Mouse (Mus musculus): Measurements from ENCODE around the gene Etv3. TPM values are rescaled to one million over a fixed set of nuclear protein-coding genes. Genes with fewer than 3 reads are reported as not detected.

The Etv3 gene
- polyA plus RNA-seq, 1 experiment from 2014 or later: 8.4 TPM

GRCm38 (mm10) chr3:87528021-87528420, 2.8 kb downstream of the Etv3 start:
- no peaks in the 10 kb centered on the region for H3K36me3 ChIP-seq (ENCODE audit: control insufficient read depth, insufficient read depth, low read length)
- DNase-seq (ENCODE audit: low spot score): no peak
- H3K4me3 ChIP-seq (ENCODE audit: low read depth, low read length): no peak overlapping the region
- no peak overlapping the region for H3K4me2 ChIP-seq (replicated peaks; ENCODE audit: low read depth, low read length)
- 97% methylated on average over 8 of the region's 8 CpGs for WGBS
- no peak for ATAC-seq (ENCODE audit: low FRiP score)
- H3K9ac ChIP-seq (ENCODE audit: low read depth, low read length): no peak overlapping the region
- no peak overlapping the region for H3K27ac ChIP-seq (ENCODE audit: low read depth, low read length)
- H3K27me3 ChIP-seq (ENCODE audit: control insufficient read depth, insufficient read depth, low read length): no peaks in the 10 kb centered on the region
- H3K4me1 ChIP-seq (replicated peaks; ENCODE audit: control insufficient read depth, insufficient read depth, low read length): no peaks in the 10 kb centered on the region
- H3K9me3 ChIP-seq (ENCODE audit: control insufficient read depth, low read length): no peaks in the 10 kb centered on the region

- H3K9me3 ChIP-seq (ENCODE audit: control insufficient read depth, low read length): no peaks in the 10 kb centered on the region
- no peak overlapping the region for H3K27ac ChIP-seq (ENCODE audit: low read depth, low read length)
- H3K27me3 ChIP-seq (ENCODE audit: control insufficient read depth, insufficient read depth, low read length): no peaks in the 10 kb centered on the region
- H3K36me3 ChIP-seq (ENCODE audit: control insufficient read depth, insufficient read depth, low read length): no peaks in the 10 kb centered on the region
- no peaks in the 10 kb centered on the region for H3K4me1 ChIP-seq (replicated peaks; ENCODE audit: control insufficient read depth, insufficient read depth, low read length)
- no peak for ATAC-seq (ENCODE audit: low FRiP score)
- DNase-seq (ENCODE audit: low spot score): no peak
- 95% methylated on average over 8 of the region's 8 CpGs for WGBS
- H3K9ac ChIP-seq (ENCODE audit: low read depth, low read length): no peak overlapping the region
- H3K4me2 ChIP-seq (replicated peaks; ENCODE audit: low read depth, low read length): no peak overlapping the region
- no peak overlapping the region for H3K4me3 ChIP-seq (ENCODE audit: low read depth, low read length)
Measured at GRCm38 (mm10) chr3:87528841-87529240, 3.6 kb downstream of the Etv3 start.

- WGBS: 96% methylated on average over 11 of the region's 11 CpGs
- H3K36me3 ChIP-seq (ENCODE audit: control insufficient read depth, insufficient read depth, low read length): no peaks in the 10 kb centered on the region
Measured at GRCm38 (mm10) chr3:87529568-87529967, 4.4 kb downstream of the Etv3 start.

GRCm38 (mm10) chr3:87530234-87530633, 5.0 kb downstream of the Etv3 start:
- no peaks in the 10 kb centered on the region for H3K4me1 ChIP-seq (replicated peaks; ENCODE audit: control insufficient read depth, insufficient read depth, low read length)
- no peak overlapping the region for H3K27ac ChIP-seq (ENCODE audit: low read depth, low read length)
- H3K9ac ChIP-seq (ENCODE audit: low read depth, low read length): no peak overlapping the region
- H3K36me3 ChIP-seq (ENCODE audit: control insufficient read depth, insufficient read depth, low read length): no peaks in the 10 kb centered on the region; the same call in 1 of the 2 replicates
- no peak for ATAC-seq (ENCODE audit: low FRiP score)
- H3K27me3 ChIP-seq (ENCODE audit: control insufficient read depth, insufficient read depth, low read length): no peaks in the 10 kb centered on the region
- no peak for DNase-seq (ENCODE audit: low spot score)
- no peaks in the 10 kb centered on the region for H3K9me3 ChIP-seq (ENCODE audit: control insufficient read depth, low read length)
- no peak overlapping the region for H3K4me2 ChIP-seq (replicated peaks; ENCODE audit: low read depth, low read length)
- H3K4me3 ChIP-seq (ENCODE audit: low read depth, low read length): no peak overlapping the region
- 85% methylated on average over 3 of the region's 3 CpGs for WGBS

More at GRCm38 (mm10) chr3:87529568-87529967, 4.4 kb downstream of the Etv3 start:
- Histone ChIP-seq H3K4me2 (replicated peaks; ENCODE audit: low read depth, low read length) (no peak overlapping the region), H3K9me3 (ENCODE audit: control insufficient read depth, low read length) (no peaks in the 10 kb centered on the region), H3K9ac (ENCODE audit: low read depth, low read length) (no peak overlapping the region), H3K4me1 (replicated peaks; ENCODE audit: control insufficient read depth, insufficient read depth, low read length) (no peaks in the 10 kb centered on the region), H3K4me3 (ENCODE audit: low read depth, low read length) (no peak overlapping the region), H3K27me3 (ENCODE audit: control insufficient read depth, insufficient read depth, low read length) (no peaks in the 10 kb centered on the region), H3K27ac (ENCODE audit: low read depth, low read length) (no peak overlapping the region)
- DNase-seq (ENCODE audit: low spot score) (no peak), ATAC-seq (ENCODE audit: low FRiP score) (no peak)

- ATAC-seq (ENCODE audit: low FRiP score) (no peak), DNase-seq (ENCODE audit: low spot score) (no peak)
- Histone ChIP-seq H3K27ac (ENCODE audit: low read depth, low read length) (no peak overlapping the region), H3K9me3 (ENCODE audit: control insufficient read depth, low read length) (no peaks in the 10 kb centered on the region), H3K36me3 (ENCODE audit: control insufficient read depth, insufficient read depth, low read length) (peaks cover 11% of the 10 kb centered on the region), H3K27me3 (ENCODE audit: control insufficient read depth, insufficient read depth, low read length) (no peaks in the 10 kb centered on the region), H3K4me3 (ENCODE audit: low read depth, low read length) (no peak overlapping the region), H3K4me2 (replicated peaks; ENCODE audit: low read depth, low read length) (no peak overlapping the region), H3K9ac (ENCODE audit: low read depth, low read length) (no peak overlapping the region), H3K4me1 (replicated peaks; ENCODE audit: control insufficient read depth, insufficient read depth, low read length) (no peaks in the 10 kb centered on the region)
- WGBS: 95% methylated on average over 7 of the region's 7 CpGs
Measured at GRCm38 (mm10) chr3:87533667-87534378, 8.6 kb downstream of the Etv3 start.

GRCm38 (mm10) chr3:87538034-87538433, 12.8 kb downstream of the Etv3 start:
- Histone ChIP-seq H3K36me3 (ENCODE audit: control insufficient read depth, insufficient read depth, low read length) (peaks cover 11% of the 10 kb centered on the region), H3K4me3 (ENCODE audit: low read depth, low read length) (no peak overlapping the region), H3K27ac (ENCODE audit: low read depth, low read length) (no peak overlapping the region), H3K4me2 (replicated peaks; ENCODE audit: low read depth, low read length) (no peak overlapping the region), H3K9ac (ENCODE audit: low read depth, low read length) (no peak overlapping the region), H3K27me3 (ENCODE audit: control insufficient read depth, insufficient read depth, low read length) (no peaks in the 10 kb centered on the region), H3K9me3 (ENCODE audit: control insufficient read depth, low read length) (no peaks in the 10 kb centered on the region), H3K4me1 (replicated peaks; ENCODE audit: control insufficient read depth, insufficient read depth, low read length) (peaks cover 6% of the 10 kb centered on the region; the same call in 1 of the 2 replicates)
- DNase-seq (ENCODE audit: low spot score) (no peak), ATAC-seq (ENCODE audit: low FRiP score) (no peak)
- WGBS: 93% methylated on average over 10 of the region's 10 CpGs

- 76% methylated on average over 11 of the region's 11 CpGs for WGBS
- Histone ChIP-seq H3K9ac (ENCODE audit: low read depth, low read length) (no peak overlapping the region), H3K36me3 (ENCODE audit: control insufficient read depth, insufficient read depth, low read length) (peaks cover 11% of the 10 kb centered on the region)
Measured at GRCm38 (mm10) chr3:87540028-87540675, 14.9 kb downstream of the Etv3 start.

GRCm38 (mm10) chr3:87540714-87541113, 15.5 kb downstream of the Etv3 start:
- no peak for DNase-seq (ENCODE audit: low spot score)
- H3K27me3 ChIP-seq (ENCODE audit: control insufficient read depth, insufficient read depth, low read length): no peaks in the 10 kb centered on the region
- no peak overlapping the region for H3K27ac ChIP-seq (ENCODE audit: low read depth, low read length)
- H3K36me3 ChIP-seq (ENCODE audit: control insufficient read depth, insufficient read depth, low read length): peaks cover 6% of the 10 kb centered on the region
- WGBS: 28% methylated on average over 8 of the region's 8 CpGs
- ATAC-seq (ENCODE audit: low FRiP score): no peak
- H3K4me3 ChIP-seq (ENCODE audit: low read depth, low read length): no peak overlapping the region
- no peak overlapping the region for H3K4me2 ChIP-seq (replicated peaks; ENCODE audit: low read depth, low read length)
- no peak overlapping the region for H3K9ac ChIP-seq (ENCODE audit: low read depth, low read length)
- H3K9me3 ChIP-seq (ENCODE audit: control insufficient read depth, low read length): no peaks in the 10 kb centered on the region
- H3K4me1 ChIP-seq (replicated peaks; ENCODE audit: control insufficient read depth, insufficient read depth, low read length): peaks cover 8% of the 10 kb centered on the region; the same call in 1 of the 2 replicates

More at GRCm38 (mm10) chr3:87540028-87540675, 14.9 kb downstream of the Etv3 start:
- no peaks in the 10 kb centered on the region for H3K9me3 ChIP-seq (ENCODE audit: control insufficient read depth, low read length)
- DNase-seq (ENCODE audit: low spot score) (no peak), ATAC-seq (ENCODE audit: low FRiP score) (no peak)
- H3K27me3 ChIP-seq (ENCODE audit: control insufficient read depth, insufficient read depth, low read length): no peaks in the 10 kb centered on the region
- H3K4me1 ChIP-seq (replicated peaks; ENCODE audit: control insufficient read depth, insufficient read depth, low read length): peaks cover 8% of the 10 kb centered on the region; the same call in 1 of the 2 replicates
- no peak overlapping the region for H3K4me3 ChIP-seq (ENCODE audit: low read depth, low read length)
- no peak overlapping the region for H3K4me2 ChIP-seq (replicated peaks; ENCODE audit: low read depth, low read length)
- no peak overlapping the region for H3K27ac ChIP-seq (ENCODE audit: low read depth, low read length)

Measured in hindbrain, embryonic 11.5 days (tissue).